9 mouse cellular contexts compared by ENCODE assay signal in genomic region chr2:37735807-37736188, GRCm38 (mm10). TPM values are rescaled to one million over a fixed set of nuclear protein-coding genes. Genes with fewer than 3 reads are reported as not detected.
DNase-seq lines count a peak whose midpoint lies in the region; ATAC-seq and TF ChIP-seq lines count a peak whose summit lies in the region.
"Had no signal": no experiment of that assay in that cellular context is flagged by ENCODE, and none has a peak within 500 bp of the region (broad histone marks: within the 10 kb centered on the region; RNA-seq: fewer than 3 reads in every experiment).

No protein-coding gene starts in this region.

- TF ChIP-seq RAD21 in CH12.LX (IDR thresholded peaks at IDR 0.05; ENCODE audit: low read depth, low read length) = no peak

- ATAC-seq in hindbrain, embryonic 13.5 days (ENCODE audit: low FRiP score) = no peak

- TF ChIP-seq EP300 in CH12.LX (IDR thresholded peaks at IDR 0.05; ENCODE audit: low read length) = no peak

- H3K9me3 ChIP-seq in heart, embryonic 10.5 days = no peaks in the 10 kb centered on the region
- no peaks in the 10 kb centered on the region for H3K9me3 ChIP-seq in CH12.LX (replicated peaks; ENCODE audit: low read length)
- no peaks in the 10 kb centered on the region for H3K9me3 ChIP-seq in hindbrain, embryonic 13.5 days
- no peaks in the 10 kb centered on the region for H3K9me3 ChIP-seq in megakaryocyte, embryonic 14.5 days

- no peaks in the 10 kb centered on the region for H3K36me3 ChIP-seq in heart, embryonic 10.5 days
- H3K36me3 ChIP-seq in CH12.LX (replicated peaks in 1 of 2; ENCODE audit: control insufficient read depth in 1 of 2, insufficient read depth in 1 of 2, low read length in 1 of 2) = no peaks in the 10 kb centered on the region
- H3K36me3 ChIP-seq in hindbrain, embryonic 13.5 days = no peaks in the 10 kb centered on the region
- H3K36me3 ChIP-seq in megakaryocyte, embryonic 14.5 days (replicated peaks; ENCODE audit: low read length) = no peaks in the 10 kb centered on the region

- no peak for TF ChIP-seq CTCF in CH12.LX (conservative IDR thresholded peaks at IDR 0.05 in 1 of 2, IDR thresholded peaks at IDR 0.05 in 1 of 2; ENCODE audit: low read depth in 2 of 2, low read length in 2 of 2)
- TF ChIP-seq CTCF in gastrocnemius, adult 2 months (IDR thresholded peaks at IDR 0.05) = no peak

- H3K4me1 ChIP-seq in heart, embryonic 10.5 days = peaks cover 11% of the 10 kb centered on the region
- peaks cover 9 to 30% of the 10 kb centered on the region in 2 experiments; a peak in 3 of 4 replicates for H3K4me1 ChIP-seq in CH12.LX (ENCODE audit: control insufficient read depth in 1 of 2, insufficient read depth in 2 of 2)
- peaks cover 10% of the 10 kb centered on the region for H3K4me1 ChIP-seq in hindbrain, embryonic 13.5 days (replicated peaks)
- peaks cover 26% of the 10 kb centered on the region for H3K4me1 ChIP-seq in megakaryocyte, embryonic 14.5 days

- intact Hi-C loops in gastrocnemius, postnatal 14 days (cut with DNase I; ENCODE audit: low total_unique reads) = no loop called here
- intact Hi-C loops in gastrocnemius, adult 2 months (cut with DNase I) = no loop called here

- 66% methylated on average over 1 of the region's 1 CpGs for WGBS in heart, embryonic 10.5 days
- 67% methylated on average over 1 of the region's 1 CpGs for whole genome bisulfite sequencing in hindbrain, embryonic 13.5 days

- dilution Hi-C loops in CH12.LX (cut with MboI; ENCODE audit: extremely low pct_ligation_motif_present, extremely low pct_unique_long_range_greater_than_20kb, low sequenced_read_pairs) = no loop called here

- H3K79me2 ChIP-seq in CH12.LX (replicated peaks; ENCODE audit: control insufficient read depth, extremely low read depth, insufficient read depth, poor library complexity, severe bottlenecking) = no peaks in the 10 kb centered on the region

- no peaks in the 10 kb centered on the region for H3K27me3 ChIP-seq in heart, embryonic 10.5 days (ENCODE audit: insufficient read depth, poor library complexity, severe bottlenecking)
- no peaks in the 10 kb centered on the region for H3K27me3 ChIP-seq in CH12.LX (replicated peaks)
- H3K27me3 ChIP-seq in hindbrain, embryonic 13.5 days = no peaks in the 10 kb centered on the region
- H3K27me3 ChIP-seq in megakaryocyte, embryonic 14.5 days (replicated peaks) = peaks cover 31% of the 10 kb centered on the region

- peak overlapping the region; percentile 37 for H3K4me2 ChIP-seq in CH12.LX (ENCODE audit: insufficient read depth, low read depth, poor library complexity, severe bottlenecking)
- peak overlapping the region; percentile 39 for H3K4me2 ChIP-seq in hindbrain, embryonic 13.5 days

- peak overlapping the region; percentile 43 for H3K4me3 ChIP-seq in heart, embryonic 10.5 days
- H3K4me3 ChIP-seq in CH12.LX (replicated peaks in 1 of 3; ENCODE audit: low read depth in 2 of 3, low read length in 2 of 3, poor library complexity in 1 of 3) = no peak overlapping the region
- H3K4me3 ChIP-seq in hindbrain, embryonic 13.5 days = no peak overlapping the region
- H3K4me3 ChIP-seq in megakaryocyte, embryonic 14.5 days (replicated peaks) = peak overlapping the region; percentile 80
- H3K4me3 ChIP-seq in gastrocnemius, adult 2 months = no peak overlapping the region

- TF ChIP-seq POLR2A in CH12.LX (IDR thresholded peaks at IDR 0.05; ENCODE audit: low read depth, low read length) = no peak

- H3K9ac ChIP-seq in CH12.LX (ENCODE audit: insufficient read depth, low read depth) = no peak overlapping the region; the same call in 1 of the 2 replicates
- no peak overlapping the region for H3K9ac ChIP-seq in hindbrain, embryonic 13.5 days

- H3K27ac ChIP-seq in heart, embryonic 10.5 days = peak overlapping the region; percentile 50
- H3K27ac ChIP-seq in CH12.LX (ENCODE audit: insufficient read depth, low read depth) = no peak overlapping the region
- no peak overlapping the region for H3K27ac ChIP-seq in hindbrain, embryonic 13.5 days
- H3K27ac ChIP-seq in gastrocnemius, adult 2 months = no peak overlapping the region

- no peak for DNase-seq in heart, embryonic 10.5 days (ENCODE audit: low spot score)
- DNase-seq in heart, postnatal 4 days = no peak
- no peak for DNase-seq in CH12.LX (ENCODE audit: extremely low read depth)
- DNase-seq in yolk sac, embryonic 10.5 days (ENCODE audit: low spot score) = no peak
- no peak for DNase-seq in gastrocnemius, postnatal 14 days
- DNase-seq in gastrocnemius, adult 2 months = no peak
- DNase-seq: cerebellum, postnatal 25 days had no signal

- in situ Hi-C loops in CH12.LX (cut with MboI; ENCODE audit: low pct_ligation_motif_present, low pct_unique_long_range_greater_than_20kb, low sequenced_read_pairs) = no loop called here

TF ChIP-seq in CH12.LX, 34 proteins besides CTCF, POLR2A, EP300 and RAD21:
- TF ChIP-seq ELF1 (IDR thresholded peaks at IDR 0.05; ENCODE audit: low read depth, low read length) = no peak
- no peak for TF ChIP-seq JUND (conservative IDR thresholded peaks at IDR 0.05; ENCODE audit: low read depth, low read length)
- TF ChIP-seq MAFK (IDR thresholded peaks at IDR 0.05; ENCODE audit: insufficient replicate concordance, low read length) = no peak
- no peak for TF ChIP-seq MAX (IDR thresholded peaks at IDR 0.05; ENCODE audit: low read length)
- no peak for TF ChIP-seq MEF2A (IDR thresholded peaks at IDR 0.05; ENCODE audit: borderline replicate concordance, low read depth, low read length)
- no peak for TF ChIP-seq ZMIZ1 (IDR thresholded peaks at IDR 0.05; ENCODE audit: low read depth, low read length)
- TF ChIP-seq KAT2A (IDR thresholded peaks at IDR 0.05; ENCODE audit: insufficient replicate concordance, low read length) = no peak
- TF ChIP-seq NRF1 (IDR thresholded peaks at IDR 0.05; ENCODE audit: low read depth, low read length) = no peak
- no peak for TF ChIP-seq USF2 (conservative IDR thresholded peaks at IDR 0.05; ENCODE audit: low read depth, low read length)
- TF ChIP-seq ETS1 (conservative IDR thresholded peaks at IDR 0.05; ENCODE audit: low read depth, low read length) = no peak

RNA-seq across cellular contexts. Expression of gene Strbp, which starts 32.1 kb away (rescaled TPM):
- polyA plus RNA-seq in heart, embryonic 10.5 days (2016; fragmentation: Nextera tagmentation; extraction: Ambion mirVana) = 26.5 and 33.6 TPM in 2 replicates
- total RNA-seq in heart, postnatal 4 days (2021) = 10 to 100 TPM; 33.0 to 33.4 TPM
- total RNA-seq in CH12.LX (2012; rRNA removed) = 38.4 and 40.1 TPM in 2 replicates
- 48.5 and 57.9 TPM in 2 replicates for total RNA-seq in CH12.LX (2014; rRNA removed)
- polyA plus RNA-seq in CH12.LX (2012; ENCODE audit: insufficient read length, low read depth) = 61.8 and 67.9 TPM in 2 replicates
- polyA plus RNA-seq in hindbrain, embryonic 13.5 days (2015; fragmentation: Nextera tagmentation; extraction: Ambion mirVana) = 115 and 116 TPM in 2 replicates
- 0.10 and 3.3 TPM in 2 replicates for polyA plus RNA-seq in megakaryocyte, embryonic 14.5 days (2012; ENCODE audit: insufficient read depth, low replicate concordance)
- total RNA-seq in gastrocnemius, postnatal 14 days (2021) = 10 to 100 TPM; 18.2 to 21.6 TPM
- 10 to 100 TPM; 20.1 to 22.4 TPM for total RNA-seq in gastrocnemius, adult 2 months (2021)

RNA-seq across cellular contexts. Expression of gene Crb2, which starts 40.3 kb away (rescaled TPM):
- polyA plus RNA-seq in heart, embryonic 10.5 days (2016; fragmentation: Nextera tagmentation; extraction: Ambion mirVana) = 15.2 and 18.5 TPM in 2 replicates
- total RNA-seq in heart, postnatal 4 days (2021) = 1 to 10 TPM; 1.5 to 2.0 TPM
- total RNA-seq in CH12.LX (2012; rRNA removed) (0.04 and 0.13 TPM in 2 replicates), CH12.LX (2014; rRNA removed) (not detected in 2 replicates)
- polyA plus RNA-seq in CH12.LX (2012; ENCODE audit: insufficient read length, low read depth) = 0.07 TPM in 2 replicates
- polyA plus RNA-seq in hindbrain, embryonic 13.5 days (2015; fragmentation: Nextera tagmentation; extraction: Ambion mirVana) = 6.8 and 7.5 TPM in 2 replicates
- not detected in 2 replicates for polyA plus RNA-seq in megakaryocyte, embryonic 14.5 days (2012; ENCODE audit: insufficient read depth, low replicate concordance)
- total RNA-seq in gastrocnemius, postnatal 14 days (2021) = under 1 TPM; 0.11 to 0.12 TPM
- not detected for total RNA-seq in gastrocnemius, adult 2 months (2021)

Comparison
In these comparisons a context has a peak if more than half of its experiments do, and no peak if none do; other contexts are left out.
1. H3K4me3 ChIP-seq: peak in heart, embryonic 10.5 days (single experiment) and megakaryocyte, embryonic 14.5 days (single experiment); none in CH12.LX (0 of 3), hindbrain, embryonic 13.5 days (single experiment) and gastrocnemius, adult 2 months (single experiment).